Mouse (Mus musculus) gastrocnemius, postnatal 10 days (tissue): Measurements from ENCODE around the gene Rnf144a. TPM values are rescaled to one million over a fixed set of nuclear protein-coding genes. Genes with fewer than 3 reads are reported as not detected.
A peak's percentile ranks its signal among the peaks of the same experiment; 100 is the strongest.

ENCODE experiments used
- DNase-seq: peaks from one replicate; pipeline ENCODE4 v3.0.0; 2021; ENCODE audit warnings: mixed read lengths
- total RNA-seq, 2 experiments: library from RNA; stranded (reverse); gene quantifications; 2 replicates each; pipeline ENCODE4 v1.2.3; 2021

The Rnf144a gene
- total RNA-seq, 2 experiments from 2014 or later, result 29.0 to 39.4 TPM

DNA sequence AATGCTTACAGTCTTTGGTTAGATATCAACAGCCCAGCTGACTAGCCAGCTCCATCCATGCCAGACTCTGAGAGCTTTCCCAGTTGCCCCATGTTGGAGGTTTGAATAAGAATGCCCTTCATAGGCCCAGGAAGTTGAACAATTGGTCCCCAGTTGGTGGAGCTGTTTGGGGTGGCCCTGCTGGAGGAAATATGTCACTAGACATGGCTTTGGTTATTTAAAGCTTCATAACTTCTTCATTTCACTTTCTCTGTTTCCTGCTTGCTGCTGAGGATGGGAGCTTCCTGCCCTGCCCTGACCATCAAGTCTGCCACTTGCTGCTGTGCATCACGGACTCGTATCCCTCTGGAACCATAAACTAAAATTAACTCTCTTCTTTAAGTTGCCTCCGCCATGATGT lies 4.6 kb downstream of the Rnf144a start:
- DNase-seq, result no peak

DNA sequence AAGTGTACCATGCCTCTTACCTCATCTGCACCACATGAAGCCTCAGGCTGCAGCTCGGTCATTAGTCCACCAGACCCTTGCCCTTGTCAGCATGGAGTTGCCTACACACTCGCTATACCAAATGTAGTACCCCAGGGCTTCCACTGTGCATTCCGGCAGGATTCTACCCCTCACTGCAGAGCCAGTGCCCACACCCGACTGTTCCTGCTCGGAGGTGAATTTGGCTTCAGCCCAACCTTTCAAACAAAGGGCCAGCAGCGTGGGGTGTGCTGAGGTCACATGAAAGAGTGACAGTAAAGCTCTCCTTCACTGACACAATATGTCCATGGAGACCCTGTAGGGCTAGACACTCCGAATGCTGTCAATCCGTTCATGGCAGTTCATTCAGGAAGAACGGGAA lies 6.3 kb downstream of the Rnf144a start:
- DNase-seq, result no peak

GRCm38 (mm10) chr12:26404781-26405702 lies 10.0 kb downstream of the Rnf144a start:
- DNase-seq, result no peak

GRCm38 (mm10) chr12:26403372-26404125 lies 11.5 kb downstream of the Rnf144a start:
- DNase-seq, result peak; percentile 72

DNA sequence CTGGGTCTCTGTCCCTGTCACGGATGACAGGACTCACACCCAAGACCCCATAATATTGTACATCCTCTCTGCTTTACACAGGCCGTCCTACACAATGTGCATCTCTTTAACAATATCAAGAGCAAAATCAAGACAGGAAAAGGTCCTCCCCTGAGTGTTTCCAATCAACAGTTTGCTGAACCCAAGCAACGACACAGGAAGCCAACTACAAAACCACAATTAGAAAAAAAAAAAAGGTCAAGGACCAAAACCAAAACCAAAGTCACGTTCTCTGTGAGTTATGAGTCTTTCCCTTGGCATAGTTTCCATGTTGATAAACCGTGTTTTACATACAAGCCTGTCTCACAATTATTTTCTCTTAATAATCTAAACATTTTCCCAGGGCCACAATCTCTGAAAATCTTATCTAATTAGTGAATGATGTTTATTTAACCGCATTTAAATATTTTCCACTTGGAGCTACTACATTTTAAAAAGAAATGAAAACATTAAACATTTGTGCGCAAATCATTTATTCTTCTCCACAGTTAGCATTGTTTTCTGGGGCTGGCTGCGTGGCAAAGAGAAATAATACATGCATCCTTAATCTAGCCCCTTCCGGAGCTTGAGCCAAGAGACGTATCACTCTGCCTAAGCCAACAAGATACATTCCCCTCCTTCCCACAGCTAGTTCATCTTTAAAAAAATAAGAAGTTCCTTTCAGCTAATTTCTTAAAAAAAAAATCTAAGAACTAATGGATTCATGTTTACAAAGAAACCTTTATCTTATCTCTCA lies 13.2 kb downstream of the Rnf144a start:
- DNase-seq, result no peak

DNA sequence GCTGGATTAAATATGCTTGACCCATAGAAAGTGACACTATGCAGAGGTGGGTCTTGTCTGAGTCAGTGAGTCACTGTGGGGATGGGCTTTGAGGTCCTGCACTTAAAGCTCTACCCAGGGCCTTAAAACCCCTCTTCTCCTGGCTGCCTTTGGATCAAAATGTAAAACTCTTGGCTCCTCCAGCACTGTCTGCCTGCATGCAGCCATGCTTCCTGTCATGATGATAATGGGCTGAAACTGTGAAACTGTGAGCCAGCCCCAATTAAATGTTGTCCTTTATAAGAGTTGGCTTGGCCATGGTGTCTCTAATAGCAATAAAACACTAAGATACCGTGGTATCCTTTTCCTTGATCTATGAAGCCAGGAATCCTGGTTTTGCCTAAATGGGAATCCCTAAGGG lies 13.8 kb downstream of the Rnf144a start:
- DNase-seq, result no peak

DNA sequence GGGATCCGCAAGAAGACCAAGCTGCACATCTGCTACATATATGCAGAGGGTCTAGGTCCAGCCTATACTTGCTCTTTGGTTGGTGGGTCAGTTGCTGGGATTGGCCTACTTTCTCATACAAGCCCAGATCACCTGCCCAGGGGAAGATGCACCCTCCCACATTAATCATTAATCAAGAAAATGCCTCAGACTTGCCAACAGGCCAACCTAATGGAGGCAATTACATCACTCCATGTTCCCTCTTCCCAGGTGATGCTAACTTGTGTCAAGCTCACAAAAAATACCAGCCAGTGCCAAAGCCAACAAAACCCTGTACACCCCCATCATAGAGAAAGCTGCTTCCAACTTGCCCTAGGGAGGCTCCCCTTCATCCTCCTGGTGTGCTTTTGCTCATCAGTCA lies 14.3 kb downstream of the Rnf144a start:
- no peak for DNase-seq

- DNase-seq, result no peak
Observed at GRCm38 (mm10) chr12:26399391-26399790, 15.7 kb downstream of the Rnf144a start.

DNA sequence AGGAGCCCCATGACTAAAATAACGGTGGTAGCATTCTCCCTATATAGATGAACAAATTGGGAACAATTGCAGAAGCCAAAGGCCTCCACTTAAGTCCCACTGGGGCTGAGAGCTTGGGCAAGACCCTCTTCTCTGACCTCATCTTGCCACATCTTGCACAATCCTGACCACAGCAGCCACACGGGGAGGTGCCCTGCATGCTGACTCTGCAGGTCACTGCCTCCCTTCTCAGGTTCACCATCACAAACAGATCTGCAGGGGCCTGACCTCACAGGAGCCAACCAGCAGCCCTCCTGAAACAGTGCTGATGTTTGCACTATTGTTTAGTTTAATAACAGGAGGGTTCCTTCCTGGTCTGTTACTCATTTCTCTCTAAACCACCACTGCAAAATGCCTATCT lies 16.5 kb downstream of the Rnf144a start:
- DNase-seq, result no peak

DNA sequence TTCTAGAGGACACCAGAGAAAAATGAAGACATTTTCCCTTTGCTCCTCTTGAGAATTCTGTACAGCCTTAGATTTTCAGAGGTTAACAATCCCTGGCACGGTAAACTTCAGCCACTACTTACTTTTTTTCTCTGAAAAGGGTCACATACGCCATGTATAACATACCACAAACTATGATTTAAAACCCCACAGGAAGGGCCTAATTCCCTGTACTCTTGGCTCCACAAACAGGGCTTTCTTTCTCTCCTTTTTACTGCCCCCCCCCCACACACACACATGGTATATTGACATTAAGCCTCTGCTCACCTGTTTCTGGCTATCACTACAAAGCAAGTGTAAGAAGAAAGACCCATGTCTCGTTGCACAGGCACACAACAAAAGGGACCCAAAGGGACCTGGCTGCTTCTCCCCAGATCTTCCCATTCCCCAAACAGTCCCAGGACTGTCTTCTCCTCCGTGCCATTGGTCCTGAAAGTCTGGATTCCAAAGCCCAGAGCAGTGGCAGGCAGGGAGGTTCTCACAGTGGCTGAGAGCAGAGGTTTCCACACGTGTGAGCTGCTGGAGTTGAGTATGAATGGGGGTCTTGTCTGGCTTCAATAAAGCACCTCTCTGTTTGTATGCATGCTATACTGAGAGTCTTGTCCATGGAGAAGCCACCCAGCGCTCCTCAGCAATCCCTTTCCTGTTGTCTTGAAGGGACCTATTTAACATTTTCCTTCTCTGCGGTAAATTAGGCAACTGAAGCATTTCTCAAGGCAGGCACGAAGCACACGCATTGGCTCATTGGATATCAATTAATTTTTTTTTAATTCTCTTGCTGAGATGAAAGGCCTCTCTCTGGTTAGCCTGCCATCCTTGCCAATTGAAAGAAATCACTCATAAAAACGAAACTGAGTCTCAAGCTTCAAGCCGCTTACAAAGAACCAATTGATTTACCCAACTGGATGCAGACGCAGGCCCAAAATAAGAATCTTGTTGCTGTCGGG lies 20.3 kb downstream of the Rnf144a start:
- no peak for DNase-seq

- no peak for DNase-seq
Observed at GRCm38 (mm10) chr12:26393291-26393690, 21.8 kb downstream of the Rnf144a start.

GRCm38 (mm10) chr12:26391162-26391561 lies 23.9 kb downstream of the Rnf144a start:
- DNase-seq, result no peak

DNA sequence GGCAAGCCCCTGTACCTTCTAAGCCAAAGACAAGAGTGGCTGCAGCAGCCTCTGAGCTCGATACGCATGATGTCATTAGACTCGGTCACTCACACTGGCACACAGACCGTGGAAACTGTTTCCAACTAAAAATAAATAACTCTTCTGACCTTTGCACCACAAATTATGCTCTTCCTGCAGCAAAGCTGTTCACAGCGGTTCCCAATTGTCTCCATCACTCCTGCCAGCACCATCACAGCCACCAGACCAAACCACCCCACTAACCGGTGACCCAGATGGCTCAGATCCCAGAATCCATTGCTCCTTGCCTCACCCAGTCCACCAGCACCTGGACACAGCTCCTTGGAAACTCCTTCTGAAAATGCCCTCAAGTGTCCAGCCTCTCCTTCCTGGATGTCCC lies 27.5 kb downstream of the Rnf144a start:
- no peak for DNase-seq

- DNase-seq, result no peak
Observed at GRCm38 (mm10) chr12:26386947-26387346, 28.1 kb downstream of the Rnf144a start.

GRCm38 (mm10) chr12:26386189-26386588 lies 28.9 kb downstream of the Rnf144a start:
- DNase-seq, result no peak

- no peak for DNase-seq
Observed at GRCm38 (mm10) chr12:26385735-26386134, 29.3 kb downstream of the Rnf144a start.

GRCm38 (mm10) chr12:26381730-26382129 lies 33.3 kb downstream of the Rnf144a start:
- no peak for DNase-seq

DNA sequence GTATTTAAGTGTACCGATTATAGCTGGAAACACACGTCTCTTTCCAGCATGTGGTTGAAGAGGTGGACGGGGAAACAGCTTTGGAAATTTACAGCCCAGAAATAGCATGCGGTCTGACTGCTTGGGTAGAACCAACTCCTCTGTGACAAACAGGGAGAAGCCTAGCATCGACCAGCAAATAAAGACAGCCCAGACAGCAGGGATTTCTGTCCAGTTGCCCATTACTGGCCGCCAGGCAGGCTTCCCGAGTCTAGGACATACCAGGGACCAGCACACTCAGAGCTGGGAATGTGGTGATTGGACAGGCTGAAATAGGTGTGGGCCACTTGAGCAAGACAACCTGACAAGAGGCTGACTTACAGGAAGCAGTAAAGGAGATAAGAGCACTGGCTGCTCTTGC lies 35.3 kb downstream of the Rnf144a start:
- no peak for DNase-seq

- no peak for DNase-seq
Observed at GRCm38 (mm10) chr12:26377691-26378090, 37.4 kb downstream of the Rnf144a start.

DNA sequence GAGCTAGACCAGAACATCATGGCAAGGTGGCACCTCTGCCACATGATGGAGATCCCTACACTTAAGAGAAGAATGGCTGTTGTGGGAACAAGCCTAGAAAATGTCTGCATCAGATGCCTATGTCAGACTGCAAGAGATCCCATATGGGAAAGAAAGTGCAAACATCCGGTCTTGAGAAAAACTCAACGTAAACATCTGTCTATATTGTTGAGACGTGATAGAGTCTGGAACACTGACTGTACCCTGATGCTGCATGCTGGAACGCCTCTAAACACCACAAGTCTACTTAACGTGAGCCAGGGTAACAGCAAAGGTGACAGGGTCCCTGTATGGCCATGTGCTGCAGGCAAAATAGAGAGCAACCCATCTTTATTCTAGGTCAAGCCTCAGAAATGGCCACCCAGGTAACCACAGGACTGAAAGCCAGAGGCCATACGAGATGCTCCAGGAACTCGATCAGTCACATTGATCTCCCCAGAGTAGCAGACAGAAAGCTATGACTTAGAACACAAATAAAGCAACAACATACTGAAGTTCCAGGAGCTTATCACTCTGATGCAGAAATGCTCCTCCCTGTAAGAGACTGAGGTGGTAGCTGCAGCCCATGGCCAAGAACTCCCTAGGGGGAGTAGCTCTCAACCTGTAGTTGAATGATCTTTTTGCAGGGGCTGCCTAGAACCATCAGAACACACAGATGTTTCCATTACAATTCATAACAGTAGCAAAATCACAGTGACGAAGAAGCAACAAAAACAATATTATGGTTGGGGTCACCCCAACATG lies 38.3 kb downstream of the Rnf144a start:
- DNase-seq, result no peak

GRCm38 (mm10) chr12:26373721-26374120 lies 41.3 kb downstream of the Rnf144a start:
- DNase-seq, result no peak
